Mouse (Mus musculus) stomach, embryonic 14.5 days (tissue): ENCODE data around the gene Prr29. TPM values are rescaled to one million over a fixed set of nuclear protein-coding genes. Genes with fewer than 3 reads are reported as not detected.
A peak's percentile ranks its signal among the peaks of the same experiment; 100 is the strongest.

Source experiments
- ATAC-seq: fragments of 200-750 bp; cut with Nextera tagmentation; 2 replicates; pipeline ENCODE4 v1.8.0; 2017; ENCODE audit warnings: low read depth, moderate TSS enrichment; ENCODE audit not compliant: insufficient number of reproducible peaks, insufficient read depth, low FRiP score
- H3K27ac ChIP-seq: fragments of 300-500 bp; sonication (generic); 2 replicates; pipeline ENCODE4 v1.5.1; 2014; ENCODE audit warnings: mild to moderate bottlenecking, low read length, moderate library complexity, mixed read lengths
- H3K27me3 ChIP-seq: fragments of 300-500 bp; sonication (generic); 2 replicates; pipeline ENCODE4 v1.6.1; 2014; ENCODE audit warnings: low read length, control low read depth, mixed read lengths; ENCODE audit not compliant: control insufficient read depth, insufficient read depth
- H3K36me3 ChIP-seq: fragments of 300-500 bp; sonication (generic); 2 replicates; pipeline ENCODE4 v1.6.1; 2014; ENCODE audit warnings: mild to moderate bottlenecking, control low read depth, low read length, moderate library complexity, mixed read lengths; ENCODE audit not compliant: control insufficient read depth, insufficient read depth
- H3K4me1 ChIP-seq: fragments of 300-500 bp; sonication (generic); 2 replicates; pipeline ENCODE4 v1.6.1; 2014; ENCODE audit warnings: low read length, control low read depth, mixed read lengths; ENCODE audit not compliant: control insufficient read depth, insufficient read depth
- H3K4me2 ChIP-seq: fragments of 300-500 bp; sonication (generic); replicated peaks from 2 replicates; pipeline ENCODE4 v1.6.1; 2014; ENCODE audit warnings: low read depth, low read length, control low read depth
- H3K4me3 ChIP-seq: fragments of 300-500 bp; sonication (generic); 2 replicates; pipeline ENCODE4 v1.5.1; 2014; ENCODE audit warnings: low read depth, low read length, control low read depth
- H3K9ac ChIP-seq: fragments of 300-500 bp; sonication (generic); replicated peaks from 2 replicates; pipeline ENCODE4 v1.6.1; 2014; ENCODE audit warnings: low read depth, mild to moderate bottlenecking, control low read depth, low read length, moderate library complexity, mixed read lengths
- H3K9me3 ChIP-seq: fragments of 300-500 bp; sonication (generic); 2 replicates; pipeline ENCODE4 v1.6.1; 2016; ENCODE audit warnings: low read depth, low read length, control low read depth; ENCODE audit not compliant: control insufficient read depth
- WGBS: fragments of 180-500 bp; shearing (Covaris S2); extraction: QIAGEN DNeasy Blood & Tissue Kit; methylation state at CpG from one replicate; pipeline ENCODE4 v1.1.7; 2014; 5-methylcytosine and 5-hydroxymethylcytosine counted together
- polyA plus RNA-seq: library from polyadenylated mRNA; unstranded; fragments of >200 nt; fragmentation: Nextera tagmentation; extraction: Ambion mirVana; gene quantifications from 2 replicates; pipeline ENCODE4 v1.2.1, GENCODE M21; 2014

Prr29 gene
- polyA plus RNA-seq, 1 experiment from 2014 or later, result 0.77 TPM

GRCm38 (mm10) chr11:106349772-106350171 is 15.5 kb upstream of the Prr29 start:
- Histone ChIP-seq H3K4me2 (no peak overlapping the region), H3K4me3 (no peak overlapping the region), H3K9ac (no peak overlapping the region), H3K27me3 (no peaks in the 10 kb centered on the region), H3K36me3 (no peaks in the 10 kb centered on the region), H3K9me3 (no peaks in the 10 kb centered on the region), H3K4me1 (0 out of 2 replicates have a peak, but pooled peaks cover 5% of the 10 kb centered on the region), H3K27ac (no peak overlapping the region)
- no peak for ATAC-seq
- 77% methylated on average over 6 of the region's 6 CpGs for WGBS

DNA sequence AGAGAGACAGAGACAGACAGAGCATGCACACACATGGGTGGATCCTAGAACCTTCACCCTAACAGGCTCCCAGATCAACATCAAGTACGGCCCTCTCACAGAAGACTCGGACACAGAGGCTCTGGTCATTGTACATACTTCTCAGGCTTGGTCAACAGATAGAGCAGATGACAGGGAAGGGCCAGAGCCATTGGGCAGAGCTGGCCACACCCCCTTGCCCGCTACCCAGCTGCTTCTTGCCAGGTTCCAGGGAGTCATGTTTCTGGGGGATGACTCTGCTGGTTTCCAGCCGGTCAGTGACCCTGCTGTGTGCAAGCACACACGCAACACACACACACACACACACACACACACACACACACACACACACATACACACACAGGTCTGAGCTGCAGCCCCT is 14.4 kb upstream of the Prr29 start:
- no peak for ATAC-seq
- no peaks in the 10 kb centered on the region for H3K27me3 ChIP-seq
- no peak overlapping the region for H3K4me2 ChIP-seq
- no peak overlapping the region for H3K9ac ChIP-seq
- H3K9me3 ChIP-seq, result no peaks in the 10 kb centered on the region
- 50% methylated on average over 5 of the region's 5 CpGs for WGBS
- no peak overlapping the region for H3K27ac ChIP-seq
- no peaks in the 10 kb centered on the region for H3K36me3 ChIP-seq
- H3K4me1 ChIP-seq, result no peaks in the 10 kb centered on the region
- no peak overlapping the region for H3K4me3 ChIP-seq

GRCm38 (mm10) chr11:106351253-106351652 is 14.0 kb upstream of the Prr29 start:
- 61% methylated on average over 3 of the region's 3 CpGs for WGBS
- no peak for ATAC-seq
- H3K4me2 ChIP-seq, result no peak overlapping the region
- no peaks in the 10 kb centered on the region for H3K27me3 ChIP-seq
- no peak overlapping the region for H3K27ac ChIP-seq
- no peaks in the 10 kb centered on the region for H3K36me3 ChIP-seq
- H3K9ac ChIP-seq, result no peak overlapping the region
- no peaks in the 10 kb centered on the region for H3K4me1 ChIP-seq
- no peak overlapping the region for H3K4me3 ChIP-seq
- H3K9me3 ChIP-seq, result no peaks in the 10 kb centered on the region

- no peak overlapping the region for H3K4me2 ChIP-seq
- H3K4me3 ChIP-seq, result no peak overlapping the region
- H3K36me3 ChIP-seq, result no peaks in the 10 kb centered on the region
- ATAC-seq, result no peak
- no peak overlapping the region for H3K9ac ChIP-seq
- WGBS, result 77% methylated on average over 4 of the region's 4 CpGs
- no peak overlapping the region for H3K27ac ChIP-seq
- no peaks in the 10 kb centered on the region for H3K9me3 ChIP-seq
- H3K27me3 ChIP-seq, result no peaks in the 10 kb centered on the region
- no peaks in the 10 kb centered on the region for H3K4me1 ChIP-seq
These were observed 13.3 kb upstream of the Prr29 start for GRCm38 (mm10) chr11:106351941-106352340.

- 86% methylated on average over 12 of the region's 12 CpGs for WGBS
- Histone ChIP-seq H3K4me1 (no peaks in the 10 kb centered on the region), H3K9me3 (no peaks in the 10 kb centered on the region), H3K36me3 (no peaks in the 10 kb centered on the region), H3K27ac (no peak within 1 kb of the TSS), H3K4me2 (no peak within 1 kb of the TSS), H3K27me3 (no peaks in the 10 kb centered on the region), H3K9ac (no peak within 1 kb of the TSS), H3K4me3 (no peak within 1 kb of the TSS)
- no peak for ATAC-seq
These were observed 12.1 kb upstream of the Prr29 start, which contains the start of gene Scn4a for GRCm38 (mm10) chr11:106353188-106353587. TSS of gene Scn4a (minus strand) at chr11:106353288.

GRCm38 (mm10) chr11:106354181-106354580 is 11.1 kb upstream of the Prr29 start:
- Histone ChIP-seq H3K36me3 (no peaks in the 10 kb centered on the region), H3K27me3 (no peaks in the 10 kb centered on the region), H3K4me1 (no peaks in the 10 kb centered on the region), H3K4me2 (no peak overlapping the region), H3K4me3 (no peak overlapping the region), H3K9me3 (no peaks in the 10 kb centered on the region), H3K27ac (no peak overlapping the region), H3K9ac (no peak overlapping the region)
- no peak for ATAC-seq
- 52% methylated on average over 1 of the region's 1 CpGs for WGBS

DNA sequence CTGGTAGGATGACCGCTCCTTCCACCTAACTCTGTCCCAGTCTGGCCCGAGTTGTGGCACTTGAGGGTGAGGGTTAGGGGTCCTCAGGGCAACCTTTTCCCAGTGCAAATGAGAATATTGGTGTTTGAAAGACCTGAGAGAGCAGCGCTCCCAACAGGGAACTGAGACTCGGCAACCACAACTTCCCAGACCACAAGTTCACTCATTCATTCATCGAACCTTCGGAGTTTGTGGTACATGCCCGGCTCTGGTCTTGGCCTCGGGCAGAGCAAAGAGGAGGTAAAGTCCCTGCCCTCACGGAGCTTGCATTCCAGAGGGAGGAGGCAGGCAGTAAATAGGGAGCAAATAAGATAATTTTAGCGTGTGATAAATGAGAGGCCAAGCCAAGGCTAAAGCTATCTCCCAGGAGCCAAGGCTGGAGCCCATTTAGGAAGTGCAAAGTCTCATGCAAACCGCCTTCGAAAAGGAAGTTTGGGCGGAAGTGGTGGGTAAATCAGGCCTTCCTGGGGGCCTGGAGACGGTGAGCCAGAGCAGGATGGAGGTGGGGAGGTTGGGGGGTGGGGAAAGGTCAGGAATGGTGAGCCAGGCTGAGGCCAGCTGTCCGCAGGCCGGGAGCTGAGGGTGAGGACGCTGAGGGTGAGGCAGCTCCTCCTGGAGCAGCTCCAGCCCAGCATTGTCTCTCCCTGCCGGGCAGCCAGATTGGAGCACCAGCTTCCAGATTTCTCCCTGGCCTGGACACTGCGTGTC is 9.7 kb upstream of the Prr29 start:
- Histone ChIP-seq H3K4me2 (no peak overlapping the region), H3K4me1 (no peaks in the 10 kb centered on the region), H3K4me3 (no peak overlapping the region), H3K36me3 (no peaks in the 10 kb centered on the region), H3K27me3 (no peaks in the 10 kb centered on the region), H3K9ac (no peak overlapping the region), H3K27ac (no peak overlapping the region), H3K9me3 (no peaks in the 10 kb centered on the region)
- 53% methylated on average over 19 of the region's 19 CpGs for WGBS
- ATAC-seq, result no peak

- Histone ChIP-seq H3K4me2 (no peak overlapping the region), H3K36me3 (no peaks in the 10 kb centered on the region), H3K27ac (no peak overlapping the region), H3K4me1 (no peaks in the 10 kb centered on the region), H3K9me3 (no peaks in the 10 kb centered on the region), H3K9ac (no peak overlapping the region), H3K4me3 (no peak overlapping the region), H3K27me3 (no peaks in the 10 kb centered on the region)
- ATAC-seq, result no peak
- 26% methylated on average over 5 of the region's 5 CpGs for WGBS
These were observed 5.9 kb upstream of the Prr29 start for GRCm38 (mm10) chr11:106359350-106359749.

DNA sequence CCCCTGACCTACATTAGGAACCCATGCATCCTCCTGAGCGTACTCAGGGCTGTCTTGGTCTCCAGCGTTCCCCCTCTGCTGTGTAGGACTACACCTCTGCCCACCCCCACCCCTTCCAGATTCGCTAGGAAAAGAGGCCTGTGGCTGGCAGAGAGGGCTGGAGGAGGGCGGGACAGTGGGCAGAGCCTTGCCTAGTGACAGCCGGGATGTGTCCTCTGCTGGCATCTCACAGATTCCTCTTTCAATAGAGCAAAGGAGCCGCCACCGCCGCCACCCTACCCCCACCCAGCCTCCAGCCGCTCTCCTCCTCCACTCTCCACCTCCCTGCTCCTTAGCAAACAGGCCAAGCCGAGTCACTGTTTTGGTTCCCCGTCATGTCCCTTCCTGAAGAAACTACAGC is 560 bp upstream of the Prr29 start:
- peak; percentile 33; the same call in 1 of the 2 replicates for ATAC-seq
- H3K4me2 ChIP-seq, result 0 out of 2 replicates have a peak overlapping the region, but pooled peaks have one; percentile 12
- 6% methylated on average over 11 of the region's 11 CpGs for WGBS

More for the DNA sequence above, 560 bp upstream of the Prr29 start:
- Histone ChIP-seq H3K4me1 (peaks cover 8% of the 10 kb centered on the region; the same call in 1 of the 2 replicates), H3K4me3 (no peak overlapping the region), H3K27ac (no peak overlapping the region), H3K36me3 (no peaks in the 10 kb centered on the region), H3K9ac (no peak overlapping the region), H3K9me3 (no peaks in the 10 kb centered on the region), H3K27me3 (no peaks in the 10 kb centered on the region)
